Mouse (Mus musculus) thymus, adult 2 months (tissue): ENCODE measurements around the gene P2ry10b.

ENCODE experiments used
- CTCF ChIP-seq: fragments of 200-500 bp; IDR thresholded peaks from 2 replicates; pipeline ENCODE4 v1.5.1; 2012; ENCODE audit warnings: mild to moderate bottlenecking, control low read depth, low read length, moderate library complexity, borderline replicate concordance; ENCODE audit not compliant: control insufficient read depth, poor library complexity, insufficient read depth; ENCODE audit errors: extremely low read depth
- POLR2A ChIP-seq: fragments of 200-500 bp; IDR thresholded peaks from 2 replicates; pipeline ENCODE4 v1.6.1; 2012; ENCODE audit warnings: mild to moderate bottlenecking, low read length, control low read depth, moderate library complexity; ENCODE audit not compliant: control insufficient read depth, poor library complexity, insufficient read depth; ENCODE audit errors: extremely low read depth

DNA sequence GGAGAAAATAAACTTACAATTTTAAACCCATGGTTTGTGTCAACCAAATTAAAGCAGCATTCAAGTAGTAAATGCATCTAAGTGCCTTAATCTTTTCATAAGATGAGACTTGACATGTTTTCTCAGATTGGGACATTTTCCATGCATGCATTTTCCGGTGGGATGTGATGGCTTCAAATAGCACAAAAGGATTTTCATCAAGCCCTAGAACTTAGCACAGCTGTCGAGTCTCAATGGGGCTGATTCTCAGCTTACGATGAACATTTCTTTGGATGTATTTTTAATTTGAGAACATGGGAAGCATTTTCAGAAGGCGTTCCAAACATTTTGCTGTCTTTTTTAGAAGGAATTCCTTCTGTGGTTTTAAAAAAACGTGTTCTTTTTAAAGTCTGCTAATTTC, 1.3 kb downstream of the P2ry10b start:
- TF ChIP-seq POLR2A (no peak), CTCF (no peak)
